Mouse (Mus musculus) adrenal gland, adult 2 months (tissue): ENCODE measurements around the gene Fam71a. TPM values are rescaled to one million over a fixed set of nuclear protein-coding genes. Genes with fewer than 3 reads are reported as not detected.
"Not testable (repeated sequence)": the region's sequence is repeated elsewhere in the genome, so short reads cannot be mapped to it uniquely, and the experiment has no call there.

ENCODE experiments used
- DNase-seq: peaks from one replicate; pipeline ENCODE4 v3.0.0; 2021
- polyA plus RNA-seq: library from polyadenylated mRNA; depleted of rRNA; stranded (reverse); fragments of >200 nt; gene quantifications from 2 replicates; pipeline ENCODE4 v1.2.3, GENCODE M21; 2012
- total RNA-seq, 2 experiments: library from RNA; stranded (reverse); gene quantifications; 2 replicates each; pipeline ENCODE4 v1.2.3; 2021

Fam71a gene
- total and polyA plus RNA-seq, 3 experiments, result not detected

- DNase-seq, result no peak
Measured at GRCm38 (mm10) chr1:191181469-191182259, 17.0 kb upstream of the Fam71a start.

- DNase-seq, result peak; percentile 30
Measured at GRCm38 (mm10) chr1:191180397-191180796, 15.8 kb upstream of the Fam71a start.

- DNase-seq, result no peak
Measured at GRCm38 (mm10) chr1:191179846-191180245, 15.2 kb upstream of the Fam71a start.

GRCm38 (mm10) chr1:191178511-191179188, 14.0 kb upstream of the Fam71a start:
- DNase-seq, result no peak

- DNase-seq, result no peak
Measured at GRCm38 (mm10) chr1:191176887-191177286, 12.3 kb upstream of the Fam71a start.

- DNase-seq, result no peak
Measured at GRCm38 (mm10) chr1:191172487-191172886, 7.9 kb upstream of the Fam71a start.

GRCm38 (mm10) chr1:191170444-191170843, 5.8 kb upstream of the Fam71a start:
- no peak for DNase-seq

- DNase-seq, result no peak
Measured at GRCm38 (mm10) chr1:191166189-191166588, 1.6 kb upstream of the Fam71a start.

- DNase-seq, result no peak
Measured at GRCm38 (mm10) chr1:191154314-191154713, 10.3 kb downstream of the Fam71a start.

- DNase-seq, result peak; percentile 44
Measured at GRCm38 (mm10) chr1:191153052-191153451, 11.6 kb downstream of the Fam71a start.

GRCm38 (mm10) chr1:191150924-191151605, 13.6 kb downstream of the Fam71a start:
- no peak for DNase-seq

GRCm38 (mm10) chr1:191149489-191149888, 15.1 kb downstream of the Fam71a start:
- DNase-seq, result not testable (repeated sequence)

GRCm38 (mm10) chr1:191140983-191141382, 23.6 kb downstream of the Fam71a start:
- DNase-seq, result no peak

GRCm38 (mm10) chr1:191138874-191139495, 25.6 kb downstream of the Fam71a start:
- no peak for DNase-seq

GRCm38 (mm10) chr1:191138436-191138835, 26.2 kb downstream of the Fam71a start:
- no peak for DNase-seq

GRCm38 (mm10) chr1:191135406-191135805, 29.2 kb downstream of the Fam71a start:
- DNase-seq, result no peak

GRCm38 (mm10) chr1:191132934-191133333, 31.7 kb downstream of the Fam71a start:
- DNase-seq, result no peak

- DNase-seq, result no peak
Measured at GRCm38 (mm10) chr1:191132240-191132639, 32.4 kb downstream of the Fam71a start.

- DNase-seq, result no peak
Measured at GRCm38 (mm10) chr1:191131692-191132091, 32.9 kb downstream of the Fam71a start.

GRCm38 (mm10) chr1:191125811-191126638, 38.6 kb downstream of the Fam71a start:
- peak; percentile 74 for DNase-seq

- no peak for DNase-seq
Measured at GRCm38 (mm10) chr1:191124288-191124687, 40.3 kb downstream of the Fam71a start.
